Mouse (Mus musculus) splenic B cell, adult 2 months (primary cell): ENCODE results near the gene Flrt2.
A peak's percentile ranks its signal among the peaks of the same experiment; 100 is the strongest.

ENCODE experiments used
- DNase-seq: peaks from one replicate; pipeline ENCODE4 v3.0.0-alpha.2; 2011; ENCODE audit warnings: low read depth, low spot score
- H3K27me3 ChIP-seq: 2 replicates; pipeline ENCODE4 v1.6.1; 2012; ENCODE audit warnings: mild to moderate bottlenecking, low read length, moderate library complexity, mixed read lengths; ENCODE audit not compliant: control insufficient read depth, poor library complexity, insufficient read depth, severe bottlenecking
- H3K36me3 ChIP-seq: 2 replicates; pipeline ENCODE4 v1.6.1; 2012; ENCODE audit warnings: mild to moderate bottlenecking, low read length, moderate library complexity, mixed read lengths; ENCODE audit not compliant: control insufficient read depth, poor library complexity, insufficient read depth, severe bottlenecking

Gene Flrt2

GRCm38 (mm10) chr12:95696522-95697025, 4.5 kb downstream of the Flrt2 start:
- no peak for DNase-seq
- Histone ChIP-seq H3K27me3 (no peaks in the 10 kb centered on the region; the same call in 1 of the 2 replicates), H3K36me3 (no peaks in the 10 kb centered on the region)

GRCm38 (mm10) chr12:95698556-95698955, 6.5 kb downstream of the Flrt2 start:
- H3K36me3 ChIP-seq: no peaks in the 10 kb centered on the region

GRCm38 (mm10) chr12:95700746-95701145, 8.7 kb downstream of the Flrt2 start:
- no peaks in the 10 kb centered on the region for H3K27me3 ChIP-seq
- no peak for DNase-seq
- H3K36me3 ChIP-seq: no peaks in the 10 kb centered on the region

More at GRCm38 (mm10) chr12:95698556-95698955, 6.5 kb downstream of the Flrt2 start:
- DNase-seq: no peak
- no peaks in the 10 kb centered on the region for H3K27me3 ChIP-seq

- no peaks in the 10 kb centered on the region for H3K27me3 ChIP-seq
- no peaks in the 10 kb centered on the region for H3K36me3 ChIP-seq
- no peak for DNase-seq
Measured at GRCm38 (mm10) chr12:95701580-95701979, 9.6 kb downstream of the Flrt2 start.

GRCm38 (mm10) chr12:95705006-95705405, 13.0 kb downstream of the Flrt2 start:
- DNase-seq: no peak
- Histone ChIP-seq H3K27me3 (no peaks in the 10 kb centered on the region), H3K36me3 (no peaks in the 10 kb centered on the region)

- no peaks in the 10 kb centered on the region for H3K36me3 ChIP-seq
- no peak for DNase-seq
- H3K27me3 ChIP-seq: no peaks in the 10 kb centered on the region
Measured at GRCm38 (mm10) chr12:95723265-95723664, 31.2 kb downstream of the Flrt2 start.

- Histone ChIP-seq H3K27me3 (no peaks in the 10 kb centered on the region), H3K36me3 (no peaks in the 10 kb centered on the region)
- DNase-seq: no peak
Measured at GRCm38 (mm10) chr12:95734075-95734474, 42.0 kb downstream of the Flrt2 start.

GRCm38 (mm10) chr12:95737571-95737970, 45.5 kb downstream of the Flrt2 start:
- DNase-seq: no peak
- H3K36me3 ChIP-seq: no peaks in the 10 kb centered on the region
- H3K27me3 ChIP-seq: no peaks in the 10 kb centered on the region

GRCm38 (mm10) chr12:95738031-95738430, 46.0 kb downstream of the Flrt2 start:
- DNase-seq: no peak
- no peaks in the 10 kb centered on the region for H3K36me3 ChIP-seq
- H3K27me3 ChIP-seq: no peaks in the 10 kb centered on the region

- Histone ChIP-seq H3K27me3 (no peaks in the 10 kb centered on the region), H3K36me3 (no peaks in the 10 kb centered on the region)
- no peak for DNase-seq
Measured at GRCm38 (mm10) chr12:95738491-95739135, 46.6 kb downstream of the Flrt2 start.

GRCm38 (mm10) chr12:95739739-95740138, 47.7 kb downstream of the Flrt2 start:
- H3K27me3 ChIP-seq: no peaks in the 10 kb centered on the region
- no peaks in the 10 kb centered on the region for H3K36me3 ChIP-seq
- no peak for DNase-seq

- H3K27me3 ChIP-seq: no peaks in the 10 kb centered on the region
- H3K36me3 ChIP-seq: no peaks in the 10 kb centered on the region
- DNase-seq: no peak
Measured at GRCm38 (mm10) chr12:95741296-95741695, 49.3 kb downstream of the Flrt2 start.

- no peaks in the 10 kb centered on the region for H3K27me3 ChIP-seq
- H3K36me3 ChIP-seq: no peaks in the 10 kb centered on the region
- no peak for DNase-seq
Measured at GRCm38 (mm10) chr12:95744307-95744706, 52.3 kb downstream of the Flrt2 start.

- no peaks in the 10 kb centered on the region for H3K27me3 ChIP-seq
- DNase-seq: peak; percentile 12
- no peaks in the 10 kb centered on the region for H3K36me3 ChIP-seq
Measured at GRCm38 (mm10) chr12:95746856-95747579, 55.0 kb downstream of the Flrt2 start.

- DNase-seq: no peak
- no peaks in the 10 kb centered on the region for H3K27me3 ChIP-seq
- no peaks in the 10 kb centered on the region for H3K36me3 ChIP-seq
Measured at GRCm38 (mm10) chr12:95748760-95749159, 56.7 kb downstream of the Flrt2 start.
